Mouse (Mus musculus): ENCODE results near the gene Fbxl7. TPM values are rescaled to one million over a fixed set of nuclear protein-coding genes. Genes with fewer than 3 reads are reported as not detected.

The Fbxl7 gene
- polyA plus RNA-seq, 1 experiment from 2014 or later: 14.5 TPM

- H3K27ac ChIP-seq (replicated peaks): no peak overlapping the region
- WGBS: 50% methylated on average over 10 of the region's 10 CpGs
- no peaks in the 10 kb centered on the region for H3K4me1 ChIP-seq
- no peak overlapping the region for H3K4me3 ChIP-seq
- H3K27me3 ChIP-seq (replicated peaks; ENCODE audit: low read depth, poor library complexity, severe bottlenecking): no peaks in the 10 kb centered on the region
- peaks cover 12% of the 10 kb centered on the region for H3K36me3 ChIP-seq (replicated peaks)
- H3K9me3 ChIP-seq: no peaks in the 10 kb centered on the region
- no peak for DNase-seq (ENCODE audit: low spot score)
These were observed 341.8 kb downstream of the Fbxl7 start for GRCm38 (mm10) chr15:26553620-26554019.

GRCm38 (mm10) chr15:26533997-26534700, 361.2 kb downstream of the Fbxl7 start:
- H3K4me1 ChIP-seq: no peaks in the 10 kb centered on the region; the same call in 1 of the 2 replicates
- no peak overlapping the region for H3K27ac ChIP-seq (replicated peaks)
- WGBS: 58% methylated on average over 3 of the region's 3 CpGs
- no peak for DNase-seq (ENCODE audit: low spot score)
- H3K4me3 ChIP-seq: no peak overlapping the region
- no peaks in the 10 kb centered on the region for H3K36me3 ChIP-seq (replicated peaks)
- H3K27me3 ChIP-seq (replicated peaks; ENCODE audit: low read depth, poor library complexity, severe bottlenecking): no peaks in the 10 kb centered on the region
- no peaks in the 10 kb centered on the region for H3K9me3 ChIP-seq

DNA sequence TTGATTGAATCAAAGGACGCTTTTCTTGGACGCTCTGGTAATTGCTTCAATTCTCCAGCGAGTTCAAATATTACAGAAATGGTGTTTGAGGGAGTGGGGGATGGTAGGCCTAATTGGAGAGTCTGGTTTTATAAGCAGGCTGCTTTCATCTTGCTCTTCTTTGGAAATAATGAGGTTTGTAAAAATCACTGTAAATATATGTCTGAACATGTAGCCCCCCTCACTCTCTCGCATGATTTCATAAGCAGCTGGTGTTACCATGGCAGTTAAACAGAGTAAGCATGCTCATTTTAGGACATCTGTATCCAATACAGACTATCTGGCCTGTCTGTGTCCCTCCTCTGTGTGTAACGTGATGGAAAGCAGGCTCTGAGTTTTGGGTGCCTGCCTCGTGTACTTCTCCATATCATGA, 376.2 kb downstream of the Fbxl7 start:
- H3K27me3 ChIP-seq (replicated peaks; ENCODE audit: low read depth, poor library complexity, severe bottlenecking): no peaks in the 10 kb centered on the region
- H3K36me3 ChIP-seq (replicated peaks): no peaks in the 10 kb centered on the region
- peak; percentile 32 for DNase-seq (ENCODE audit: low spot score)
- 62% methylated on average over 6 of the region's 6 CpGs for WGBS
- H3K4me1 ChIP-seq: no peaks in the 10 kb centered on the region
- no peaks in the 10 kb centered on the region for H3K9me3 ChIP-seq
- no peak overlapping the region for H3K4me3 ChIP-seq
- no peak overlapping the region for H3K27ac ChIP-seq (replicated peaks)

DNA sequence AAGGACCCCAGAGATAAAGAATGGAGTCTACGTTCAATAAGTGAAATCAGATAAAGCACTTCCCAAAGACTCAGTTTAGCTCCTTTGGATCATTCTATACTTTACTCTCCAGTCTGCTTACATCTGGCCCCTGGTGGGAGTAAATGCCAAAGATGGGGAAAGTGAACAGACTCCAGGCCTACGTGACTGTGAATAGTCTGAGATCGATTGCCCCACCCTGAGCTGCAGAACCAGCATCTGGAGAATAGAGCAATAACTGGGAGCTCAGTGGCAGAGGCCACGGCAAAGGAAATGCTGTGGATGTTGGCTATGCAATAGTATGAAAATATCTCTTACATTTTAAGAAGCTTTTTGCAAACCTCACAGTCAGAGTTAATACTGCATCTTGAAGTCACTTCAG, 394.4 kb downstream of the Fbxl7 start:
- no peaks in the 10 kb centered on the region for H3K27me3 ChIP-seq (replicated peaks; ENCODE audit: low read depth, poor library complexity, severe bottlenecking)
- DNase-seq (ENCODE audit: low spot score): no peak
- no peak overlapping the region for H3K27ac ChIP-seq (replicated peaks)
- no peak overlapping the region for H3K4me3 ChIP-seq
- 81% methylated on average over 4 of the region's 4 CpGs for WGBS
- H3K4me1 ChIP-seq: no peaks in the 10 kb centered on the region
- no peaks in the 10 kb centered on the region for H3K36me3 ChIP-seq (replicated peaks)
- no peaks in the 10 kb centered on the region for H3K9me3 ChIP-seq

Measured in embryonic facial prominence, embryonic 10.5 days (tissue).